Mouse (Mus musculus): ENCODE data around the gene B4galnt1.

GRCm38 (mm10) chr10:127180695-127181047 is 15.6 kb downstream of the B4galnt1 start:
- no peak for TF ChIP-seq CTCF (IDR thresholded peaks at IDR 0.05; ENCODE audit: borderline replicate concordance, insufficient read depth, low read depth, low read length)
- no peak for TF ChIP-seq POLR2A (IDR thresholded peaks at IDR 0.05; ENCODE audit: borderline replicate concordance, insufficient read depth, low read length)
